In the genomic region with DNA sequence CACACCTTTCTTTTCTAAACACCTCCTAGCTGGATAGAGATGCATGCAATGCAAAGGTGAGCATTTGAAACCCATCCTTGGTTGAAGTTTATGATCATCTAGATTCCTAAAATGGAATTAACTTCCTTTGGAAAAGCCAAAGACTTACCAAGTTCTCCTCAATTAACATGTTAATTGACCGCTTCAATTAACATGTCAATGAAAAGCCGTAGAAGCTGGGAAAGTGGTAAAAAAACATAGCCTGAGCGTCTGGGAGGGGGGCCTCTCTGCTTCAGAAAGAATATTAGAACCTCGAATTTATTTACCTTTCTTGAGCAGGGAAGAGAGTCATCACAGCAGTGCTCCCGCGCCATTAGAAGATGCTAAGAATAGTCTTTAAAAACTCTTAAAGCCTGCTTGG, we compare ENCODE assay signal across 22 mouse cellular contexts.
DNase-seq lines count a peak whose midpoint lies in the region; ATAC-seq and TF ChIP-seq lines count a peak whose summit lies in the region.
"Had no signal": no experiment of that assay in that cellular context is flagged by ENCODE, and none has a peak within 500 bp of the region (broad histone marks: within the 10 kb centered on the region; RNA-seq: fewer than 3 reads in every experiment).

No protein-coding gene starts in this region.

- no peak overlapping the region for H3K4me3 ChIP-seq in neural tube, embryonic 12.5 days
- H3K4me3 ChIP-seq in embryonic facial prominence, embryonic 15.5 days (replicated peaks), result no peak overlapping the region
- no peak overlapping the region for H3K4me3 ChIP-seq in limb, embryonic 12.5 days (replicated peaks)
- H3K4me3 ChIP-seq in left cerebral cortex, adult 2 months, result no peak overlapping the region
- H3K4me3 ChIP-seq in kidney, embryonic 14.5 days (ENCODE audit: low read length), result no peak overlapping the region
- H3K4me3 ChIP-seq: gastrocnemius, adult 2 months; heart, embryonic 12.5 days; midbrain, embryonic 13.5 days; stomach, embryonic 15.5 days had no signal

- no peak for DNase-seq in neural tube, embryonic 10.5 days (ENCODE audit: extremely low spot score, low spot score)
- no peak for DNase-seq in left cerebral cortex, adult 2 months (ENCODE audit: extremely low spot score in 1 of 2, low spot score in 2 of 2)
- no peak for DNase-seq in heart, postnatal 36 days
- DNase-seq: adrenal gland, postnatal 25 days; cerebellum, adult 18-20 months; cerebellum, postnatal 25 days; gastrocnemius, adult 2 months; heart, postnatal 14 days; kidney, adult 2 months; kidney, postnatal 25 days; liver, postnatal 0 days; lung, postnatal 10 days; thymus, adult 18-20 months had no signal

- H3K4me2 ChIP-seq in neural tube, embryonic 12.5 days (replicated peaks), result 0 out of 2 replicates have a peak overlapping the region, but pooled peaks have one; percentile 24
- no peak overlapping the region for H3K4me2 ChIP-seq in embryonic facial prominence, embryonic 15.5 days (replicated peaks)
- H3K4me2 ChIP-seq in limb, embryonic 12.5 days, result peak overlapping the region; percentile 42
- no peak overlapping the region for H3K4me2 ChIP-seq in kidney, embryonic 14.5 days (replicated peaks; ENCODE audit: low read depth, low read length)
- H3K4me2 ChIP-seq: stomach, embryonic 15.5 days had no signal

- no peak overlapping the region for H3K9ac ChIP-seq in neural tube, embryonic 12.5 days
- H3K9ac ChIP-seq in embryonic facial prominence, embryonic 15.5 days, result no peak overlapping the region
- no peak overlapping the region for H3K9ac ChIP-seq in limb, embryonic 12.5 days (replicated peaks)
- no peak overlapping the region for H3K9ac ChIP-seq in kidney, embryonic 14.5 days (ENCODE audit: low read depth, low read length)
- H3K9ac ChIP-seq: liver, postnatal 0 days; midbrain, embryonic 13.5 days; stomach, embryonic 15.5 days had no signal

- 0 out of 2 replicates have a peak, but pooled peaks cover 3% of the 10 kb centered on the region for H3K36me3 ChIP-seq in neural tube, embryonic 12.5 days
- H3K36me3 ChIP-seq in embryonic facial prominence, embryonic 15.5 days, result no peaks in the 10 kb centered on the region
- peaks cover 6% of the 10 kb centered on the region; the same call in 1 of the 2 replicates for H3K36me3 ChIP-seq in limb, embryonic 12.5 days
- H3K36me3 ChIP-seq in kidney, embryonic 14.5 days (ENCODE audit: control insufficient read depth, insufficient read depth, low read length), result no peaks in the 10 kb centered on the region
- H3K36me3 ChIP-seq: heart, embryonic 12.5 days; midbrain, embryonic 13.5 days; stomach, embryonic 15.5 days had no signal

- no peak for ATAC-seq in neural tube, embryonic 12.5 days (ENCODE audit: low FRiP score, low read depth)
- ATAC-seq in embryonic facial prominence, embryonic 15.5 days (ENCODE audit: insufficient number of reproducible peaks, low FRiP score, low TSS enrichment, low read depth), result no peak
- no peak for ATAC-seq in limb, embryonic 12.5 days (ENCODE audit: insufficient number of reproducible peaks, insufficient read depth, low FRiP score, low TSS enrichment, low read depth)
- ATAC-seq in kidney, embryonic 14.5 days (ENCODE audit: low FRiP score, low TSS enrichment), result no peak
- ATAC-seq: inflammation-experienced regulatory T-cells, adult 6 months; liver, postnatal 0 days; Patski had no signal

- H3K9me3 ChIP-seq in neural tube, embryonic 12.5 days, result no peaks in the 10 kb centered on the region
- no peaks in the 10 kb centered on the region for H3K9me3 ChIP-seq in embryonic facial prominence, embryonic 15.5 days (replicated peaks)
- no peaks in the 10 kb centered on the region for H3K9me3 ChIP-seq in limb, embryonic 12.5 days
- no peaks in the 10 kb centered on the region for H3K9me3 ChIP-seq in kidney, embryonic 14.5 days (ENCODE audit: control insufficient read depth, low read length)
- H3K9me3 ChIP-seq: heart, embryonic 12.5 days; midbrain, embryonic 13.5 days; stomach, embryonic 15.5 days had no signal

- no peak for TF ChIP-seq CTCF in left cerebral cortex, adult 2 months (IDR thresholded peaks at IDR 0.05)

- WGBS in neural tube, embryonic 12.5 days, result 26% methylated on average over 6 of the region's 6 CpGs
- 51% methylated on average over 6 of the region's 6 CpGs for WGBS in embryonic facial prominence, embryonic 15.5 days
- 26% methylated on average over 6 of the region's 6 CpGs for WGBS in limb, embryonic 12.5 days
- WGBS in kidney, embryonic 14.5 days, result 44% methylated on average over 6 of the region's 6 CpGs

- intact Hi-C loops in left cerebral cortex, adult 2 months (cut with DNase I), result no loop called here
- intact Hi-C loops in heart, postnatal 36 days (cut with DNase I), result no loop called here

- peaks cover 32% of the 10 kb centered on the region for H3K4me1 ChIP-seq in neural tube, embryonic 12.5 days
- peaks cover 13% of the 10 kb centered on the region for H3K4me1 ChIP-seq in embryonic facial prominence, embryonic 15.5 days
- peaks cover 32% of the 10 kb centered on the region for H3K4me1 ChIP-seq in limb, embryonic 12.5 days (replicated peaks)
- H3K4me1 ChIP-seq in kidney, embryonic 14.5 days (ENCODE audit: control insufficient read depth, insufficient read depth, low read length), result peaks cover 10% of the 10 kb centered on the region

- H3K27me3 ChIP-seq in neural tube, embryonic 12.5 days (replicated peaks), result no peaks in the 10 kb centered on the region
- no peaks in the 10 kb centered on the region for H3K27me3 ChIP-seq in embryonic facial prominence, embryonic 15.5 days
- H3K27me3 ChIP-seq in limb, embryonic 12.5 days, result no peaks in the 10 kb centered on the region
- no peaks in the 10 kb centered on the region for H3K27me3 ChIP-seq in kidney, embryonic 14.5 days (ENCODE audit: control insufficient read depth, insufficient read depth, low read length)
- H3K27me3 ChIP-seq: heart, embryonic 12.5 days; midbrain, embryonic 13.5 days; Patski; stomach, embryonic 15.5 days had no signal

- no peak overlapping the region for H3K27ac ChIP-seq in neural tube, embryonic 12.5 days
- 0 out of 2 replicates have a peak overlapping the region, but pooled peaks have one; percentile 44 for H3K27ac ChIP-seq in embryonic facial prominence, embryonic 15.5 days (replicated peaks)
- peak overlapping the region; percentile 88 for H3K27ac ChIP-seq in limb, embryonic 12.5 days
- no peak overlapping the region for H3K27ac ChIP-seq in left cerebral cortex, adult 2 months
- no peak overlapping the region for H3K27ac ChIP-seq in kidney, embryonic 14.5 days (ENCODE audit: low read depth, low read length)
- H3K27ac ChIP-seq: gastrocnemius, adult 2 months; stomach, embryonic 15.5 days had no signal

Comparison
In these comparisons a context has a peak if more than half of its experiments do, and no peak if none do; other contexts are left out.
1. H3K27ac ChIP-seq: peak in embryonic facial prominence, embryonic 15.5 days (single experiment) and limb, embryonic 12.5 days (single experiment); none in neural tube, embryonic 12.5 days (single experiment), left cerebral cortex, adult 2 months (single experiment) and kidney, embryonic 14.5 days (single experiment).
2. H3K4me2 ChIP-seq: peak in neural tube, embryonic 12.5 days (single experiment) and limb, embryonic 12.5 days (single experiment); none in embryonic facial prominence, embryonic 15.5 days (single experiment) and kidney, embryonic 14.5 days (single experiment).